Comparison of ENCODE assay signal across 12 mouse cellular contexts in genomic region chr10:62505224-62505983, GRCm38 (mm10). TPM values are rescaled to one million over a fixed set of nuclear protein-coding genes. Genes with fewer than 3 reads are reported as not detected.
DNase-seq lines count a peak whose midpoint lies in the region; ATAC-seq and TF ChIP-seq lines count a peak whose summit lies in the region.
"Had no signal": no experiment of that assay in that cellular context is flagged by ENCODE, and none has a peak within 500 bp of the region (broad histone marks: within the 10 kb centered on the region; RNA-seq: fewer than 3 reads in every experiment).

No protein-coding gene starts in this region.

- 0 out of 2 replicates have a peak, but pooled peaks have one; percentile 10 for ATAC-seq in megakaryocyte-erythroid progenitor cell, adult 5-6 weeks (replicated peaks; ENCODE audit: low FRiP score, low TSS enrichment, poor library complexity, severe bottlenecking)
- ATAC-seq: forebrain, postnatal 0 days had no signal

- TF ChIP-seq POLR2A in kidney, adult 2 months (IDR thresholded peaks at IDR 0.05; ENCODE audit: low read depth, low read length) = no peak

- TF ChIP-seq CTCF in kidney, adult 2 months (conservative IDR thresholded peaks at IDR 0.05; ENCODE audit: insufficient read depth, insufficient read length, low read depth, low read length) = no peak

- no peaks in the 10 kb centered on the region for H3K36me3 ChIP-seq in kidney, adult 2 months (ENCODE audit: control insufficient read depth, insufficient read depth, low read length)

- H3K27me3 ChIP-seq in kidney, adult 2 months (replicated peaks; ENCODE audit: control insufficient read depth, insufficient read depth, low read length) = no peaks in the 10 kb centered on the region

- no peak for DNase-seq in kidney, adult 2 months
- no peak for DNase-seq in kidney, adult 18-20 months
- DNase-seq in CD4-positive, CD25-positive, alpha-beta regulatory T cell, adult 2 months (ENCODE audit: low read depth, low spot score) = peak; percentile 64
- DNase-seq in induced T-regulatory cell, adult 2 months (ENCODE audit: low read depth) = peak; percentile 84
- DNase-seq in layer of hippocampus, adult 8-10 months (ENCODE audit: low spot score in 2 of 2) = no peak
- DNase-seq in layer of hippocampus, postnatal 36 days = no peak
- DNase-seq: adrenal gland, postnatal 10 days; cerebellum, adult 11 months; forebrain, postnatal 0 days; kidney, postnatal 14 days; right cerebral cortex, postnatal 4 days had no signal

- WGBS in kidney, adult 2 months = 73% methylated on average over 9 of the region's 9 CpGs

- H3K4me3 ChIP-seq in kidney, adult 2 months (ENCODE audit: insufficient read depth, low read depth, low read length) = peak overlapping the region; percentile 11; the same call in 1 of the 2 replicates

- peak overlapping the region; percentile 45; the same call in 1 of the 2 replicates for H3K27ac ChIP-seq in kidney, adult 2 months (ENCODE audit: insufficient read depth, low read depth, low read length)

- H3K4me1 ChIP-seq in kidney, adult 2 months (ENCODE audit: control insufficient read depth, insufficient read depth, low read length) = no peaks in the 10 kb centered on the region

RNA-seq across cellular contexts. Expression of gene Vps26a, which starts 18.8 kb away (rescaled TPM):
- polyA plus RNA-seq in kidney, adult 2 months (2012; rRNA removed) = 16.7 and 24.5 TPM in 2 replicates
- 44.1 and 55.2 TPM in 2 replicates for total RNA-seq in megakaryocyte-erythroid progenitor cell, adult 5-6 weeks (2014; fragmentation: Nextera tagmentation)
- total RNA-seq in megakaryocyte-erythroid progenitor cell, adult 5-6 weeks (2017) = 75.5 and 79.0 TPM in 2 replicates
- 10 to 100 TPM; 45.6 to 52.7 (median 50.1) TPM for total RNA-seq in layer of hippocampus, adult 8-10 months (2022)
- 10 to 100 TPM; 43.2 to 46.8 TPM for total RNA-seq in layer of hippocampus, postnatal 36 days (2021)

RNA-seq across cellular contexts. Expression of gene Srgn, which starts 21.8 kb away (rescaled TPM):
- polyA plus RNA-seq in kidney, adult 2 months (2012; rRNA removed) = 20.8 and 34.2 TPM in 2 replicates
- 322 and 332 TPM in 2 replicates for total RNA-seq in megakaryocyte-erythroid progenitor cell, adult 5-6 weeks (2014; fragmentation: Nextera tagmentation)
- 732 and 1,011 TPM in 2 replicates for total RNA-seq in megakaryocyte-erythroid progenitor cell, adult 5-6 weeks (2017)
- 10 to 100 TPM in 2 of 4 experiments, 1 to 10 TPM in 2; 7.1 to 29.2 (median 16.0) TPM for total RNA-seq in layer of hippocampus, adult 8-10 months (2022)
- total RNA-seq in layer of hippocampus, postnatal 36 days (2021) = 1 to 10 TPM; 8.4 to 8.5 TPM

RNA-seq across cellular contexts. Expression of gene Supv3l1, which starts 55.9 kb away (rescaled TPM):
- polyA plus RNA-seq in kidney, adult 2 months (2012; rRNA removed) = 22.9 and 25.4 TPM in 2 replicates
- 61.9 and 63.9 TPM in 2 replicates for total RNA-seq in megakaryocyte-erythroid progenitor cell, adult 5-6 weeks (2014; fragmentation: Nextera tagmentation)
- 60.6 and 72.4 TPM in 2 replicates for total RNA-seq in megakaryocyte-erythroid progenitor cell, adult 5-6 weeks (2017)
- total RNA-seq in layer of hippocampus, adult 8-10 months (2022) = 10 to 100 TPM; 21.6 to 27.3 (median 26.8) TPM
- 10 to 100 TPM; 25.2 to 26.6 TPM for total RNA-seq in layer of hippocampus, postnatal 36 days (2021)

RNA-seq across cellular contexts. Expression of gene 4930507D05Rik, which starts 56.1 kb away (rescaled TPM):
- polyA plus RNA-seq in kidney, adult 2 months (2012; rRNA removed) = 0.14 and 0.16 TPM in 2 replicates
- total RNA-seq in megakaryocyte-erythroid progenitor cell, adult 5-6 weeks (2014; fragmentation: Nextera tagmentation) = 1.2 and 1.4 TPM in 2 replicates
- total RNA-seq in megakaryocyte-erythroid progenitor cell, adult 5-6 weeks (2017) = 0.99 and 1.2 TPM in 2 replicates
- 1 to 10 TPM in 3 of 4 experiments, under 1 TPM in 1; 0.92 to 1.2 (median 1.1) TPM for total RNA-seq in layer of hippocampus, adult 8-10 months (2022)
- total RNA-seq in layer of hippocampus, postnatal 36 days (2021) = 1 to 10 TPM; 1.2 to 1.3 TPM

Comparison
In these comparisons a context has a peak if more than half of its experiments do, and no peak if none do; other contexts are left out.
1. DNase-seq: peak in CD4-positive, CD25-positive, alpha-beta regulatory T cell, adult 2 months (single experiment) and induced T-regulatory cell, adult 2 months (single experiment); none in kidney, adult 2 months (single experiment), kidney, adult 18-20 months (single experiment), layer of hippocampus, adult 8-10 months (0 of 2) and layer of hippocampus, postnatal 36 days (0 of 2).
2. RNA of gene Srgn, which starts 21.8 kb away (total RNA-seq): 322 to 1,011 TPM in megakaryocyte-erythroid progenitor cell, adult 5-6 weeks; 7.1 to 29.2 TPM in layer of hippocampus, adult 8-10 months and 8.4 to 8.5 TPM in layer of hippocampus, postnatal 36 days; every median in the first group is over 10 times any median in the second.